Mouse (Mus musculus): ENCODE results near the gene Zic1. TPM values are rescaled to one million over a fixed set of nuclear protein-coding genes. Genes with fewer than 3 reads are reported as not detected.

The Zic1 gene
- polyA plus RNA-seq, 1 experiment from 2014 or later = not detected

- Histone ChIP-seq H3K27me3 (ENCODE audit: insufficient read depth, low read length) (peaks cover 98% of the 10 kb centered on the region), H3K4me3 (ENCODE audit: low read depth, low read length) (peak overlapping the region; percentile 45), H3K27ac (ENCODE audit: low read depth) (no peak overlapping the region), H3K9ac (replicated peaks) (no peak overlapping the region), H3K9me3 (ENCODE audit: low read length) (no peaks in the 10 kb centered on the region), H3K4me1 (ENCODE audit: insufficient read depth) (peaks cover 6% of the 10 kb centered on the region; the same call in 1 of the 2 replicates), H3K36me3 (replicated peaks; ENCODE audit: insufficient read depth, low read length) (no peaks in the 10 kb centered on the region), H3K4me2 (ENCODE audit: low read depth, low read length) (peak overlapping the region; percentile 75)
- DNase-seq (peak; percentile 19), ATAC-seq (peak; percentile 57)
- no peak for TF ChIP-seq CTCF (IDR thresholded peaks at IDR 0.05; ENCODE audit: low read depth)
- no peak for TF ChIP-seq EP300 (IDR thresholded peaks at IDR 0.05; ENCODE audit: low read depth)
- 2% methylated on average over 48 of the region's 76 CpGs for WGBS (ENCODE audit: insufficient replicate concordance)
These were observed 15.9 kb upstream of the Zic1 start for GRCm38 (mm10) chr9:91381284-91382110.

DNA sequence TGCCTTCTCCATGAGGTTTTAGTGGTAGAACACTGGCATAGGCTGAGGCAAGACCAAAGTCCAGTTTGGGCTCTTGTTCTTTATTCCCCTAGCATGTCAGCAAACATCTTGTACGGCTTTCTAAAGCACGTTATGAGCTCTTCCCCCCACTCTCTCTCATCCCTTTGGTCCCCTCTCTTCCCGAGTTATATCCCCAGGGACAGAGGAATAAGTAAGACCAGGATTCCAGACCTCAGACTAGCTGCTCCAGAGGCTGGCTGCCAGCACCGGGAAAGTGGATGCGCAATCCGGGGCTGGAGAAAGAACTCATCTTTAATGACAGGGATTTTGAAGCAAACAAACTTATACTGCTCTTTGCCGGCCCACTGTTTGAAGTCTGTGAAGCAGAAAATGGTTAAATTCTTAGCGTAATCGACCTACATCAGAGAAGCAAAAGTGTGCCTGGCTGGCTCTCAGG lies 14.9 kb upstream of the Zic1 start:
- Histone ChIP-seq H3K27ac (ENCODE audit: low read depth) (no peak overlapping the region), H3K27me3 (ENCODE audit: insufficient read depth, low read length) (peaks cover 96% of the 10 kb centered on the region), H3K36me3 (replicated peaks; ENCODE audit: insufficient read depth, low read length) (no peaks in the 10 kb centered on the region), H3K4me2 (ENCODE audit: low read depth, low read length) (no peak overlapping the region), H3K9me3 (ENCODE audit: low read length) (no peaks in the 10 kb centered on the region), H3K9ac (replicated peaks) (no peak overlapping the region), H3K4me1 (ENCODE audit: insufficient read depth) (peaks cover 6% of the 10 kb centered on the region; the same call in 1 of the 2 replicates), H3K4me3 (ENCODE audit: low read depth, low read length) (no peak overlapping the region)
- DNase-seq = no peak
- ATAC-seq = no peak
- WGBS (ENCODE audit: insufficient replicate concordance) = 2% methylated on average over 9 of the region's 9 CpGs
- no peak for TF ChIP-seq EP300 (IDR thresholded peaks at IDR 0.05; ENCODE audit: low read depth)
- TF ChIP-seq CTCF (IDR thresholded peaks at IDR 0.05; ENCODE audit: low read depth) = no peak

DNA sequence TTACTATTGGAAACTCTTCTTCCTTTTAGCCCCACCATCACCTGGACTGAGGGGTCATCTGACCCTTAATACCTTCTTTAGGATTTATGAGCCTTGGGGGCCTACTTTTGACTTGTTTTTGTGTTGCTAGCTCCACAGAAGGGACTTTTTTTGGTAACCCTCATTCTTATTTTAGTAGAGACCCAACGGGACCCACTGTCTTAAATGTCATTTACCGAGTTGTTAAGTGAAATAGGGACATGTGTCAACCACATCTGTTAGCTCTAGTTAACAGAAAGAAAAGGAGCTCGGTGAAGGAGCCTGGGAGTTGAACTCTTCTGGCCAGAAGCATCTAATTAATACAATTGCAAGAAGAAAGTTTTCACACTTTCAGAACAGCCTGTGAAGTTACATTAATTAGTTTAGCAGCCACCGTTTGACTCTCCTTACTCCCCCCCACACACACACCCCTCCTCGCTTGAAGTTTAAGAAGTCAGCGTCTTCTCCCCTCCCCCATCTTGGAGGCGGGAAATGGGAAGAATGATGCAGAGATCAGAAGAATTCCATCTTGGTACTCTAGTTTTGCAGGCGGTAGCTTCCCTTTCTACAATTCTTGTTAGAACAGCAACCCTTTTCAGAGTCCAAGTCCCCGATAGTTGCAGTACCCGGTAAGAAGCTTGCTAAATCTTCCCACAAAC lies 14.3 kb upstream of the Zic1 start:
- TF ChIP-seq CTCF (IDR thresholded peaks at IDR 0.05; ENCODE audit: low read depth) (no peak), EP300 (IDR thresholded peaks at IDR 0.05; ENCODE audit: low read depth) (no peak)
- ATAC-seq (no peak), DNase-seq (no peak)
- H3K9me3 ChIP-seq (ENCODE audit: low read length) = no peaks in the 10 kb centered on the region
- H3K9ac ChIP-seq (replicated peaks) = no peak overlapping the region
- peaks cover 94% of the 10 kb centered on the region for H3K27me3 ChIP-seq (ENCODE audit: insufficient read depth, low read length)
- H3K27ac ChIP-seq (ENCODE audit: low read depth) = no peak overlapping the region
- no peaks in the 10 kb centered on the region for H3K36me3 ChIP-seq (replicated peaks; ENCODE audit: insufficient read depth, low read length)
- H3K4me2 ChIP-seq (ENCODE audit: low read depth, low read length) = no peak overlapping the region
- no peak overlapping the region for H3K4me3 ChIP-seq (ENCODE audit: low read depth, low read length)
- H3K4me1 ChIP-seq (ENCODE audit: insufficient read depth) = peaks cover 6% of the 10 kb centered on the region; the same call in 1 of the 2 replicates
- WGBS (ENCODE audit: insufficient replicate concordance) = 4% methylated on average over 10 of the region's 10 CpGs

- no peak overlapping the region for H3K27ac ChIP-seq (ENCODE audit: low read depth)
- no peaks in the 10 kb centered on the region for H3K36me3 ChIP-seq (replicated peaks; ENCODE audit: insufficient read depth, low read length)
- H3K4me2 ChIP-seq (ENCODE audit: low read depth, low read length) = no peak overlapping the region
- no peak overlapping the region for H3K9ac ChIP-seq (replicated peaks)
- no peaks in the 10 kb centered on the region for H3K9me3 ChIP-seq (ENCODE audit: low read length)
- no peak for TF ChIP-seq CTCF (IDR thresholded peaks at IDR 0.05; ENCODE audit: low read depth)
- no peak for TF ChIP-seq EP300 (IDR thresholded peaks at IDR 0.05; ENCODE audit: low read depth)
- WGBS (ENCODE audit: insufficient replicate concordance) = 2% methylated on average over 8 of the region's 8 CpGs
- H3K4me3 ChIP-seq (ENCODE audit: low read depth, low read length) = no peak overlapping the region
- peaks cover 6% of the 10 kb centered on the region; the same call in 1 of the 2 replicates for H3K4me1 ChIP-seq (ENCODE audit: insufficient read depth)
- ATAC-seq (no peak), DNase-seq (no peak)
- H3K27me3 ChIP-seq (ENCODE audit: insufficient read depth, low read length) = peaks cover 94% of the 10 kb centered on the region
These were observed 13.7 kb upstream of the Zic1 start for GRCm38 (mm10) chr9:91379300-91379635.

- no peak for DNase-seq
These were observed 13.0 kb upstream of the Zic1 start for GRCm38 (mm10) chr9:91378411-91379299.

DNA sequence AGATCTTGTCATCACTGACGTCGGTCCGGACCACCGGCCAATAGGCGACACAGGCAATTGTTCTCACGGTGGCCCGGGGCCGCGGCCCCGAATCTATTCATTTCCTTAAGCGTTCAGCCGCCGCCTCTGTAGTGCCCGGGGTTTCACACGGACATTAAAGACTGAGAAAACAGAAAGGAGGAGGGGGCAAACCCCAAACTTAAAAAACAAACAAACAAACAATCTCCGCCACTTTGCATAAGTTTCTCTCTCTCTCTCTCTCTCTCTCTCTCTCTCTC lies 12.2 kb upstream of the Zic1 start:
- Histone ChIP-seq H3K27ac (ENCODE audit: low read depth) (no peak overlapping the region), H3K9ac (replicated peaks) (no peak overlapping the region), H3K4me3 (ENCODE audit: low read depth, low read length) (no peak overlapping the region), H3K4me1 (ENCODE audit: insufficient read depth) (peaks cover 6% of the 10 kb centered on the region; the same call in 1 of the 2 replicates), H3K9me3 (ENCODE audit: low read length) (no peaks in the 10 kb centered on the region), H3K36me3 (replicated peaks; ENCODE audit: insufficient read depth, low read length) (no peaks in the 10 kb centered on the region), H3K27me3 (ENCODE audit: insufficient read depth, low read length) (peaks cover 91% of the 10 kb centered on the region), H3K4me2 (ENCODE audit: low read depth, low read length) (no peak overlapping the region)
- TF ChIP-seq CTCF (IDR thresholded peaks at IDR 0.05; ENCODE audit: low read depth) (no peak), EP300 (IDR thresholded peaks at IDR 0.05; ENCODE audit: low read depth) (no peak)
- 2% methylated on average over 16 of the region's 16 CpGs for WGBS (ENCODE audit: insufficient replicate concordance)
- ATAC-seq (no peak), DNase-seq (no peak)

More at GRCm38 (mm10) chr9:91378411-91379299, 13.0 kb upstream of the Zic1 start:
- Histone ChIP-seq H3K36me3 (replicated peaks; ENCODE audit: insufficient read depth, low read length) (no peaks in the 10 kb centered on the region), H3K27me3 (ENCODE audit: insufficient read depth, low read length) (peaks cover 94% of the 10 kb centered on the region), H3K4me2 (ENCODE audit: low read depth, low read length) (no peak overlapping the region), H3K27ac (ENCODE audit: low read depth) (no peak overlapping the region), H3K9ac (replicated peaks) (no peak overlapping the region), H3K4me3 (ENCODE audit: low read depth, low read length) (no peak overlapping the region), H3K9me3 (ENCODE audit: low read length) (no peaks in the 10 kb centered on the region), H3K4me1 (ENCODE audit: insufficient read depth) (peaks cover 6% of the 10 kb centered on the region; the same call in 1 of the 2 replicates)
- 3% methylated on average over 48 of the region's 48 CpGs for WGBS (ENCODE audit: insufficient replicate concordance)
- ATAC-seq = no peak
- TF ChIP-seq EP300 (IDR thresholded peaks at IDR 0.05; ENCODE audit: low read depth) = no peak
- TF ChIP-seq CTCF (IDR thresholded peaks at IDR 0.05; ENCODE audit: low read depth) = no peak
